Comparison of ENCODE assay signal across 9 mouse cellular contexts in the genomic region with DNA sequence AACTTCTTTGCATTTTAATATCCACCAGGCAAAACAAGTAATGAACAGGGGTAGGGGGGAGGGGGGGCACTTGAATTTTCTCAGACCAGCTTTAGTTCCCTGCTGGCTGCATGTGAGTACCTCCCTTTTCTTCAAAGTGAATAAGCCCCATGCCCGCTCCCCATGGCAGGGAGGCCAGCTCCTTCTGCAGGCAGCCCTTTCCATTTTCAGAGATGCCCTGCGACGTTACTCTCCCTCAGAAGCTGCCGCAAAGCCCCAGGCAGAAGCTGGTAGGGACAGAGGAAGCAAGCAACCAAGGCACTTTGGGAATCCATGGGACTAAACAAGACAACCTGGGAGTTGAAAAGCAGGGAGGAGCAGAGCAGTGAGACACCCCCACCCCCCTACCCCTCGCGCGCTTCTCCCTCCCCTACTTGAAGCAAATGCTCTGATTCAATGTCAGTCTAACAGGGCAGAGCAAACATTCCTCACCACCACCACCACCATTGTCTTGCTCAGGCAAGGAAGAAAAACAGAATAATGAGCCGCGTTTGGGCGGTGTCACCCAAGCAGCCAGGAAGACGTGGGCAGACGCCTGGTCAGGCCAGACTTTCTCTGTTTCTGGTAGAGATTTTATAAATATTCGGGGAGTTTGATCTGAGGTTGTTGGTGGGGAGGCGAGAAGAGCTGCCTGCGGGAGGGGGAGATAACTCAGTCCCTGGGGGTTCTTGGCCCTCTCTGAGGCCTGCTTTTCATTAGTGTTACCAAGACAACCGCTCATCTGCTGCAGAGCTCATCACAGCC.
A peak's percentile ranks its signal among the peaks of the same experiment; 100 is the strongest.
DNase-seq lines count a peak whose midpoint lies in the region; ATAC-seq lines count a peak whose summit lies in the region.
"Had no signal": no experiment of that assay in that cellular context is flagged by ENCODE, and none has a peak within 500 bp of the region (broad histone marks: within the 10 kb centered on the region; RNA-seq: fewer than 3 reads in every experiment).

No protein-coding gene starts in this region.

- no peak for DNase-seq in lung, postnatal 14 days
- peak; percentile 80 for DNase-seq in embryonic facial prominence, embryonic 11.5 days (ENCODE audit: low spot score)
- peak; percentile 39 for DNase-seq in heart, postnatal 4 days
- DNase-seq in left cerebral cortex, postnatal 14 days (ENCODE audit: low spot score in 2 of 2), result peak; percentile 65 to 72
- DNase-seq in retina, postnatal 1 day, result peak; percentile 82
- no peak for DNase-seq in kidney, postnatal 36 days
- DNase-seq in cerebellum, adult 18-20 months, result no peak

- ATAC-seq in lung, embryonic 15.5 days (ENCODE audit: borderline replicate concordance, extremely low read depth, low FRiP score, low TSS enrichment), result peak; percentile 14; the same call in 1 of the 2 replicates
- peak; percentile 53 for ATAC-seq in embryonic facial prominence, embryonic 11.5 days (replicated peaks; ENCODE audit: insufficient number of reproducible peaks, low FRiP score, low TSS enrichment, low read depth)

- H3K4me3 ChIP-seq in lung, embryonic 15.5 days, result no peak overlapping the region
- no peak overlapping the region for H3K4me3 ChIP-seq in embryonic facial prominence, embryonic 11.5 days (ENCODE audit: low read depth, low read length)
- H3K4me3 ChIP-seq: liver, embryonic 15.5 days had no signal

- H3K27ac ChIP-seq in lung, embryonic 15.5 days, result peak overlapping the region; percentile 91
- H3K27ac ChIP-seq in embryonic facial prominence, embryonic 11.5 days (replicated peaks; ENCODE audit: low read depth, low read length), result peak overlapping the region; percentile 88
- H3K27ac ChIP-seq: liver, embryonic 15.5 days had no signal

- no peaks in the 10 kb centered on the region for H3K36me3 ChIP-seq in lung, embryonic 15.5 days
- H3K36me3 ChIP-seq in embryonic facial prominence, embryonic 11.5 days (replicated peaks; ENCODE audit: control insufficient read depth, insufficient read depth, low read depth, low read length), result no peaks in the 10 kb centered on the region
- H3K36me3 ChIP-seq: liver, embryonic 15.5 days had no signal

- H3K4me1 ChIP-seq in lung, embryonic 15.5 days, result peaks cover 68% of the 10 kb centered on the region
- H3K4me1 ChIP-seq in embryonic facial prominence, embryonic 11.5 days (ENCODE audit: control insufficient read depth, insufficient read depth, low read length), result peaks cover 10% of the 10 kb centered on the region
- H3K4me1 ChIP-seq: liver, embryonic 15.5 days had no signal

- H3K9ac ChIP-seq in lung, embryonic 15.5 days, result no peak overlapping the region
- H3K9ac ChIP-seq in embryonic facial prominence, embryonic 11.5 days (replicated peaks; ENCODE audit: low read length), result peak overlapping the region; percentile 49
- H3K9ac ChIP-seq: liver, embryonic 15.5 days had no signal

- intact Hi-C loops in left cerebral cortex, postnatal 14 days (cut with DNase I), result loop anchor here (10.0 kb wide), 1 partner anchor 310 kb away; no protein-coding TSS in a partner anchor

- WGBS in lung, embryonic 15.5 days, result 13% methylated on average over 16 of the region's 16 CpGs
- 2% methylated on average over 16 of the region's 16 CpGs for WGBS in embryonic facial prominence, embryonic 11.5 days

- H3K27me3 ChIP-seq in lung, embryonic 15.5 days, result no peaks in the 10 kb centered on the region
- no peaks in the 10 kb centered on the region for H3K27me3 ChIP-seq in embryonic facial prominence, embryonic 11.5 days (ENCODE audit: control insufficient read depth, insufficient read depth, low read length)
- H3K27me3 ChIP-seq: liver, embryonic 15.5 days had no signal

- H3K9me3 ChIP-seq in lung, embryonic 15.5 days, result no peaks in the 10 kb centered on the region
- H3K9me3 ChIP-seq in embryonic facial prominence, embryonic 11.5 days (replicated peaks; ENCODE audit: control insufficient read depth, low read length), result no peaks in the 10 kb centered on the region
- H3K9me3 ChIP-seq: liver, embryonic 15.5 days had no signal

- 0 out of 2 replicates have a peak overlapping the region, but pooled peaks have one; percentile 4 for H3K4me2 ChIP-seq in lung, embryonic 15.5 days
- peak overlapping the region; percentile 28 for H3K4me2 ChIP-seq in embryonic facial prominence, embryonic 11.5 days (ENCODE audit: low read depth, low read length)
- H3K4me2 ChIP-seq: liver, embryonic 15.5 days had no signal

Comparison
In these comparisons a context has a peak if more than half of its experiments do, and no peak if none do; other contexts are left out.
1. DNase-seq: peak in embryonic facial prominence, embryonic 11.5 days (single experiment), heart, postnatal 4 days (single experiment), left cerebral cortex, postnatal 14 days (2 of 2) and retina, postnatal 1 day (single experiment); none in lung, postnatal 14 days (single experiment), kidney, postnatal 36 days (0 of 2) and cerebellum, adult 18-20 months (0 of 2).